Mouse (Mus musculus): Measurements from ENCODE around the gene Tmem121b.

Gene Tmem121b

GRCm38 (mm10) chr6:120504051-120504450, 10.4 kb upstream of the Tmem121b start:
- in situ Hi-C loops (cut with MboI; ENCODE audit: low pct_unique_long_range_greater_than_20kb in 1 of 2, low sequenced_read_pairs in 2 of 2, unreplicated experiment in 1 of 2): no loop called here

DNA sequence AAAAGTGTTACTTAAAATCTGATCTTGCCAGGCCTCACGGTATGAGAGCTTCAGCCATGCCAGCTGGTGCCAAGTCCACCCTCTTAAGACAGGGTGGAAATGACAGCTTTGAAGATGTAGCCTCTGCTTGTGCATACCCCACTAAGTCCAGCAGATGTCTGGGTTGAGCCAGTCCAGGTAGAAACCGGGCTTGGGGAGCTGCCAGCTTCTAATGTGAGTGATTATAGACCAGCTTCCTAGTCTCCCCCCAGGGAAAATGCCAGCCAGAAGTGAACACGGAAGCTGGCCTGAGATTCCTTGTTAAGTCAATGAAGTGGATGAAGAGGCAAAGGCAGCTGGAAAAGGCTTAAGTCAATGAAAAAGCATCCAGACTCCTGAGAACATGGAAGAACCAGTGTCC, 2.9 kb upstream of the Tmem121b start:
- in situ Hi-C loops (cut with MboI; ENCODE audit: low pct_unique_long_range_greater_than_20kb in 1 of 2, low sequenced_read_pairs in 2 of 2, unreplicated experiment in 1 of 2): no loop called here

- in situ Hi-C loops (cut with MboI; ENCODE audit: low pct_unique_long_range_greater_than_20kb in 1 of 2, low sequenced_read_pairs in 2 of 2, unreplicated experiment in 1 of 2): no loop called here
Measured at GRCm38 (mm10) chr6:120492499-120493373, 871 bp downstream of the Tmem121b start.

- in situ Hi-C loops (cut with MboI; ENCODE audit: low pct_unique_long_range_greater_than_20kb in 1 of 2, low sequenced_read_pairs in 2 of 2, unreplicated experiment in 1 of 2): no loop called here
Measured at GRCm38 (mm10) chr6:120491862-120492498, 1.6 kb downstream of the Tmem121b start.

- in situ Hi-C loops (cut with MboI; ENCODE audit: low pct_unique_long_range_greater_than_20kb in 1 of 2, low sequenced_read_pairs in 2 of 2, unreplicated experiment in 1 of 2): no loop called here
Measured at GRCm38 (mm10) chr6:120491064-120491463, 2.5 kb downstream of the Tmem121b start.

- in situ Hi-C loops (cut with MboI; ENCODE audit: low pct_unique_long_range_greater_than_20kb in 1 of 2, low sequenced_read_pairs in 2 of 2, unreplicated experiment in 1 of 2): no loop called here
Measured at GRCm38 (mm10) chr6:120489461-120489860, 4.1 kb downstream of the Tmem121b start.

GRCm38 (mm10) chr6:120488647-120489046, 5.0 kb downstream of the Tmem121b start:
- in situ Hi-C loops (cut with MboI; ENCODE audit: low pct_unique_long_range_greater_than_20kb in 1 of 2, low sequenced_read_pairs in 2 of 2, unreplicated experiment in 1 of 2): no loop called here

DNA sequence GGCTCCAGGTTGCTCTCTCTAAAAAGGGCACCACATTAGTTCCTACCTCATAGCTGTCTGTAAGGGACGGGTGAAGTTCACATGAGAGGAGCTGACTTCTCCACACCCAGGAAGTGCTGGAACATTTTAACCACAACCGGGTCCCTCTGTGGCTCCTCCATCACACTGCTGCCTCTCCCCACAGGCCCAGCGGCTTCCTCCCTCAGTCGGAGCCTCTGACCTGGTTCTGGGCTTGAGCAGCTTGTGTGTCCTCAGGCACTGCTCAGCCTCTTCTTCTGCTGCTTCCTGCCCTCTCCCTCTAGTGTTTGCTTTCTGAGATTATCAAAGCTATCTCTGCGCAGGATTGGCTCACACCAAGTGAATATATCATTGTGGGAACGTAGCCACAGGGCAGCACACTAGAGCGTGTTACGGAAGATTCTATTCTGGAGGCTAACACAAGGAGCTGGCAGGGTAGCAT, 7.5 kb downstream of the Tmem121b start:
- in situ Hi-C loops (cut with MboI; ENCODE audit: low pct_unique_long_range_greater_than_20kb in 1 of 2, low sequenced_read_pairs in 2 of 2, unreplicated experiment in 1 of 2): no loop called here

DNA sequence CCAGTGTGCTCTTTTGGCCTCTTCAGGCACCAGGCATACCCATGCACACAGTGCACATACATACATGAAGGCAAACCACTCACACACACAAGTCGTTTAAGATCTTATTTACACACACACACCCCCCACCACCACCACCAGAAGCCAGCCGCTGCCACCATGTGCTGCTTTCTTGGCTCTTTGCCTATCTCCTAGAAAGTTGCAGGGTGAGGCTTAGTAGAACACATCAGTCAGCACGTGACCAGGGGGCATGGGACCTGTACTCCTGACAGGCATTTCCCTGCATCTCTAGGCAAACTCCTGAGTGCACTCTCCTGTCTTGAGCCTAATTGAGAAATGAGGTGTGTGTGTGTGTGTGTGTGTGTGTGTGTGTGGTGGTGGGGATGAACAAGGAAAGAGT, 8.6 kb downstream of the Tmem121b start:
- in situ Hi-C loops (cut with MboI; ENCODE audit: low pct_unique_long_range_greater_than_20kb in 1 of 2, low sequenced_read_pairs in 2 of 2, unreplicated experiment in 1 of 2): no loop called here

DNA sequence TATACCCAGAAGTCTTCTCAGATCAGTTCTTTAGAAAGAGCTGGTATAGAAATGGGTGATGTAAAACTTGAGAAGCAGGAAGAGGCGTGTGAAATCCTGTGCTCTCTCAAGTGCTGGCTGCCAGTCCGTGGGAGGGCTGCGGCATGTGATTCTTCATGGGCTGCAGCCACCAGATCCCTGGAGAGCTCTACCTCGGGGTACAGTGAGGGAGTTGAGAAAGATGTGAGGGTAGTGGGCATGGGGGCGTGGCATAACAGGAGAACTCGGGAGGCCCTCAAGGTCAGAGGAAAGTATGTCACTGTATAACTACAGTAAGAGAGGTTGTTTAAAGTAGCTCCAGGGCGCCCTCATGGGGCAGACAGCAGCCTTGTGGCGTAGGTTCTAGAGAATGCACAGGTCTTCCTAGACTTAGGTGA, 10.4 kb downstream of the Tmem121b start:
- in situ Hi-C loops (cut with MboI; ENCODE audit: low pct_unique_long_range_greater_than_20kb in 1 of 2, low sequenced_read_pairs in 2 of 2, unreplicated experiment in 1 of 2): no loop called here

DNA sequence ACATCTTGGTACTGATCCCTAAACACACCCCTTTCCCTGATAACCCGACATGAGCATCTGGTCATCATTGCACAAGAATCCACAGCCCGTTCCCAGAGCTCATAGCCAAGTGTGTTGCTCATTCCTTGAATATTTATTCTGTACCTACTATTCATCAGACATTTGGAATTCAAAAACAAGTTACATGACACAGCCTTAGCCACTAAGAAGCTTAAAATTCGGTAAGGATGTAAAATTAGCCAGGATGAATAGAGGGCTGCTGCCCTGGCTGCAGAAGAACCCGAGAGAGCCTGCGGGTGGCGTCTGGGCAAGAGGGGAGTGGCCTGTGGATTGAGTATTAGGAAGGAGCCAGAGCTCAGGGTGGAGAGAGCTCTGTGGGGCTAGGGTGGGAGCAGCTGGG, 10.9 kb downstream of the Tmem121b start:
- in situ Hi-C loops (cut with MboI; ENCODE audit: low pct_unique_long_range_greater_than_20kb in 1 of 2, low sequenced_read_pairs in 2 of 2, unreplicated experiment in 1 of 2): no loop called here

GRCm38 (mm10) chr6:120482021-120482420, 11.6 kb downstream of the Tmem121b start:
- in situ Hi-C loops (cut with MboI; ENCODE audit: low pct_unique_long_range_greater_than_20kb in 1 of 2, low sequenced_read_pairs in 2 of 2, unreplicated experiment in 1 of 2): no loop called here

GRCm38 (mm10) chr6:120481538-120481937, 12.1 kb downstream of the Tmem121b start:
- in situ Hi-C loops (cut with MboI; ENCODE audit: low pct_unique_long_range_greater_than_20kb in 1 of 2, low sequenced_read_pairs in 2 of 2, unreplicated experiment in 1 of 2): no loop called here

DNA sequence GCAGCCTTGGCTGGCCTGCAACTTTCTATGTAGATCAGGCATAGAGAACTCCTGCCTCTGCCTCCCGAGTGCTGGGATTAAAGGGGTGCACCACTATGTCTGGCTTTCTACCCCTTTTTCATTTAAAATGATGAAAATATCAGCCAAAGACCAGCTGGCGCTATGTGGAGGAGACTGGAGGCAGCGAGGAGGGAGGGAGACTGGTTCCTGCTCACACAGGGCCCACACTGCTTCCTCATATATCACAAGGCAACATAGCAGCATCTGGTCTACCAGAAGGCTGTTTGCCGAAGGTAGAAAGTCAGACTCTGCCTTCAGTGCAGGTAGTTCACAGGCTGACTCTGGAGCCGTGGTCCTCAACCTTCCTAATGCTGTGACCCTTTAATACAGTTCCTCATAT, 13.2 kb downstream of the Tmem121b start:
- in situ Hi-C loops (cut with MboI; ENCODE audit: low pct_unique_long_range_greater_than_20kb in 1 of 2, low sequenced_read_pairs in 2 of 2, unreplicated experiment in 1 of 2): no loop called here

GRCm38 (mm10) chr6:120479302-120479701, 14.3 kb downstream of the Tmem121b start:
- in situ Hi-C loops (cut with MboI; ENCODE audit: low pct_unique_long_range_greater_than_20kb in 1 of 2, low sequenced_read_pairs in 2 of 2, unreplicated experiment in 1 of 2): no loop called here

- in situ Hi-C loops (cut with MboI; ENCODE audit: low pct_unique_long_range_greater_than_20kb in 1 of 2, low sequenced_read_pairs in 2 of 2, unreplicated experiment in 1 of 2): no loop called here
Measured at GRCm38 (mm10) chr6:120475288-120475687, 18.3 kb downstream of the Tmem121b start.

DNA sequence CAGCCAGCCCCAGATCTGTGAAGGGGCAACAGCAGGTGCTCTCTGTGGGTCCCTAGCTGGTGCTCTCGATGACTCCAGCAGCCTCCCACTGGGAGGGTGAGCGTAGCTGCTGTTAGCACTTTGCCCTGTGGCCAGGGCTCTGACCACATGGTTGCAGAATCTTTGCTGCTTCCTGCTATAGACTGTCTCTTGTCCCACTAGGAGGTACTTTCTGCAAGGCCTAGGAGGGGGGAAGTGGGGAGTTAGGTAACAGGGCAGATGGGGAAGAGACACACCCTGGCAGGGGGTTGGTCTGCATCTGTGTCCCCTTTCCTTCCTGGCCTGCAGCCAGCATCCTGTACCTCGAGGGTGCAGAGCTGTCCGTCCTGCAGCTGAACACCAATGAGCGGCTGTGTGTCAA, 20.2 kb downstream of the Tmem121b start:
- in situ Hi-C loops (cut with MboI; ENCODE audit: low pct_unique_long_range_greater_than_20kb in 1 of 2, low sequenced_read_pairs in 2 of 2, unreplicated experiment in 1 of 2): no loop called here

DNA sequence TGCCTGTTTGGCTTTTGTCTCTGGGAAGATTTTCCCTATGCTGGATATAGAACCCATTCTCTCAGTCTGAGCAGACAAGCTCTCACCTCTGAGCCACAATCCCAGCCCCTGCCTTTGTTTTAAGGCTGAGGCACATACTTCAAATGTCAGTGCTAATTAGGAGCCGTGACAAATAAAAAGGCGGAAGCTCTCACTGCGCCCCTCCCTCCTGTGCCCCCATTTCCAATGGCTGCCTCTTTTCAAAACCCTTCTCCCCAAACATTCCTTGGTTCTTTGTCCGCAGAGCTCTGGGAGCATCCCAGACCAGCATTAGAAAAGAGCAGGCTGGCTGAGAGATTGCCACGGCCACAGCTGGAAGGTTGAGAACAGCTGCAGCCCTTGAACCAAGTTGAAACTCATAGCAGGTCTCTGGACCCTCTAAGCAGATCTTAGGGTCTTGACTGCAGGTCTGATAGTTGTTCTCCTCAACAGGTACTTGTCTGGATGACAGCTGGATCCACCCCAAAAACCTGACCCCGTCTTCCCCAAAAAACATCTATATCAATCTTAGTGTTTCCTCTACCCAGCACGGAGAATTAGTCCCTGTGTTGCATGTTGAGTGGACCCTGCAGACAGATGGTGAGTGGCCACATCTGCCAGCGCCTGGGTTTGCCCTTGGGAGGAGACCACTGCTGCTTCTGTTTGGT, 21.0 kb downstream of the Tmem121b start:
- in situ Hi-C loops (cut with MboI; ENCODE audit: low pct_unique_long_range_greater_than_20kb in 1 of 2, low sequenced_read_pairs in 2 of 2, unreplicated experiment in 1 of 2): no loop called here

- in situ Hi-C loops (cut with MboI; ENCODE audit: low pct_unique_long_range_greater_than_20kb in 1 of 2, low sequenced_read_pairs in 2 of 2, unreplicated experiment in 1 of 2): no loop called here
Measured at GRCm38 (mm10) chr6:120471991-120472441, 21.6 kb downstream of the Tmem121b start.
